Mouse (Mus musculus): ENCODE measurements around the gene Ifna16. TPM values are rescaled to one million over a fixed set of nuclear protein-coding genes. Genes with fewer than 3 reads are reported as not detected.

Gene Ifna16
- polyA plus RNA-seq (2016; fragmentation: Nextera tagmentation; extraction: Ambion mirVana) = not detected in 2 replicates

GRCm38 (mm10) chr4:88676824-88677223, at the start of gene Ifna16:
Ifna16 (minus strand) TSS chr4:88676924.
- Histone ChIP-seq H3K4me3 (no peak within 1 kb of the TSS), H3K9me3 (no peaks in the 10 kb centered on the region), H3K4me1 (replicated peaks) (no peaks in the 10 kb centered on the region), H3K36me3 (no peaks in the 10 kb centered on the region), H3K27me3 (ENCODE audit: insufficient read depth, poor library complexity, severe bottlenecking) (no peaks in the 10 kb centered on the region), H3K27ac (no peak within 1 kb of the TSS)
- DNase-seq (ENCODE audit: low spot score) = no peak
- 79% methylated on average over 1 of the region's 1 CpGs for WGBS

- peaks cover 25% of the 10 kb centered on the region for H3K36me3 ChIP-seq
- no peak for DNase-seq (ENCODE audit: low spot score)
Measured at GRCm38 (mm10) chr4:88723497-88724090, 46.9 kb upstream of the Ifna16 start.

DNA sequence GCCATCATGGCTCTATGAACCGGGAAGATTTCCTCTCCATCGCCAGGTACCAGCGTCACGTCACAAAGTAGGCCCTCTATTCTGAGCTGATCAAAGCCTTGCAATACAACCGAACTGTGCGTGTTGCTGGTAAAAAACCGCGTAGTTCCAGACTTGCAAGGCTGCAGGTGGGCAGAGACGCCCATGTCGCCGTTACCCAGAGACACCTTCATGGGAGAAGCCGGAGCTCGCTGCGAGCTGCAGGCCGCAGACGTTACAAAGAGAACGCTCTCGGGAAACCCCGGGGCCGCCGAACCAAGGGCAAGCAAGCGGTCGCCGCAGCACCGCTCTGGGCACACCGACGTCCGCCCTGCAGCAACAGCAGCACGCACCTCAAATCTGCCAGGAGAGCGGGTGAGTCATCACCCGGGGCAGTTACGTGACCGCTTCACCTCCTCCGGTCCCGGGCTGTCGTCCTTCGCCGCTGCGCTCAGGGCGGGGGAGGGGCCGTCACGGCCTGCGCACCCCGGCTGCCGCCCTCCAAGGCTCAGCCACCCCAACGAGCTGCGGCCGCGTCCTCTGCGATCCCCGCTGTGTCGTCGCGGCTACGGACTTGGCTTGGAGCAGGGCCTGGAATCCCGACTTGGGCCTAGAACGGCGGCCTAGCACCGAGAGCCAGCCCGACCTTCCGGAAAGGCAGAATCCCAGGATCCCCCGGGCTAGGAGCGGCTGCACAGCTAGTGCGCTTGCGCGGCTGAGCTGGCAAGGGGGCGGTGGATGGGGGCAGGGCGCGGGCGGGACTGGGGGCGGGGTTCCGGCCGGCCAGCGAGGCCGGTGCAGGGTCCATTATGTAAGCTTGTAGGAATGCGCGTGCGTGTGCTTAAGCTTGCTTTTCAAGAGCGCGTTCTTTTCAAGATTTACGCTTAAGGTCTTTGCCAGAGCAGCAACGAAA, 45.3 kb upstream of the Ifna16 start, which contains the start of the genes Gm26566 and Klhl9:
Gene Gm26566 (plus strand): TSS at position 15 of the 931 bp plus-strand sequence.
Gene Klhl9 (minus strand): TSS at position 675 of the 931 bp plus-strand sequence.
- Histone ChIP-seq H3K4me3 (peak within 1 kb of the TSS; percentile 95), H3K27ac (peak within 1 kb of the TSS; percentile 99), H3K4me1 (replicated peaks) (peaks cover 37% of the 10 kb centered on the region), H3K9me3 (no peaks in the 10 kb centered on the region), H3K27me3 (ENCODE audit: insufficient read depth, poor library complexity, severe bottlenecking) (no peaks in the 10 kb centered on the region), H3K36me3 (peaks cover 40% of the 10 kb centered on the region)
- WGBS = under 1% methylated on average over 82 of the region's 82 CpGs
- DNase-seq (ENCODE audit: low spot score) = peak; percentile 96

More at GRCm38 (mm10) chr4:88723497-88724090, 46.9 kb upstream of the Ifna16 start:
- H3K4me1 ChIP-seq (replicated peaks) = peaks cover 29% of the 10 kb centered on the region
- no peaks in the 10 kb centered on the region for H3K9me3 ChIP-seq
- no peaks in the 10 kb centered on the region for H3K27me3 ChIP-seq (ENCODE audit: insufficient read depth, poor library complexity, severe bottlenecking)
- WGBS = 65% methylated on average over 8 of the region's 8 CpGs
- H3K4me3 ChIP-seq = no peak overlapping the region
- no peak overlapping the region for H3K27ac ChIP-seq

- peak overlapping the region; percentile 95 for H3K4me3 ChIP-seq
- no peak overlapping the region for H3K27ac ChIP-seq
- no peaks in the 10 kb centered on the region for H3K27me3 ChIP-seq (ENCODE audit: insufficient read depth, poor library complexity, severe bottlenecking)
- 85% methylated on average over 1 of the region's 1 CpGs for WGBS
- no peaks in the 10 kb centered on the region for H3K9me3 ChIP-seq
- peaks cover 37% of the 10 kb centered on the region for H3K4me1 ChIP-seq (replicated peaks)
- peaks cover 73% of the 10 kb centered on the region for H3K36me3 ChIP-seq
- no peak for DNase-seq (ENCODE audit: low spot score)
Measured at GRCm38 (mm10) chr4:88718715-88719114, 42.0 kb upstream of the Ifna16 start.

- H3K4me1 ChIP-seq (replicated peaks) = peaks cover 22% of the 10 kb centered on the region
- no peak for DNase-seq (ENCODE audit: low spot score)
- H3K4me3 ChIP-seq = no peak overlapping the region
- H3K27ac ChIP-seq = no peak overlapping the region
- no peaks in the 10 kb centered on the region for H3K9me3 ChIP-seq
- no peaks in the 10 kb centered on the region for H3K27me3 ChIP-seq (ENCODE audit: insufficient read depth, poor library complexity, severe bottlenecking)
- peaks cover 73% of the 10 kb centered on the region for H3K36me3 ChIP-seq
Measured at GRCm38 (mm10) chr4:88715059-88715458, 38.3 kb upstream of the Ifna16 start.

DNA sequence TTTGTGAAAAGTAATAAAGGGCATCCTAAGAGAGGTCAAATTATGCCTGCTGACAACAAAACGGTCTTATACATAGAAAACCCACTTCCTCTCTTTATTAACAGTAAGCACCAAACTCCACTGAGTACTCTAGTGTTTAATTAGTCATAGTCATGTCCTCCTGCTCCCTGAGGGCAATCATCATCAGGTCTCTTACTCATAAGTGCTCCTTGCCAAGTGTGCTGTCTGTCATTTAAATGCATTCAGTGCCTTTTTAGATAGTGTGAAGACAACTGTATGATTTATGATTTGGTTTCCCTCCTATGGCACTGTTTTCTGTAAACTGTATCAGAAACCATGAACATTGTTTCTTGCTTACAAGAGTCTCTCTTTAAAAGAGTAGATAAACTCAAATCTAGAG, 37.6 kb upstream of the Ifna16 start:
- no peaks in the 10 kb centered on the region for H3K9me3 ChIP-seq
- H3K4me1 ChIP-seq (replicated peaks) = peaks cover 14% of the 10 kb centered on the region
- H3K27me3 ChIP-seq (ENCODE audit: insufficient read depth, poor library complexity, severe bottlenecking) = no peaks in the 10 kb centered on the region
- no peak overlapping the region for H3K27ac ChIP-seq
- no peak overlapping the region for H3K4me3 ChIP-seq
- no peak for DNase-seq (ENCODE audit: low spot score)
- H3K36me3 ChIP-seq = peaks cover 65% of the 10 kb centered on the region
- 94% methylated on average over 1 of the region's 1 CpGs for WGBS

DNA sequence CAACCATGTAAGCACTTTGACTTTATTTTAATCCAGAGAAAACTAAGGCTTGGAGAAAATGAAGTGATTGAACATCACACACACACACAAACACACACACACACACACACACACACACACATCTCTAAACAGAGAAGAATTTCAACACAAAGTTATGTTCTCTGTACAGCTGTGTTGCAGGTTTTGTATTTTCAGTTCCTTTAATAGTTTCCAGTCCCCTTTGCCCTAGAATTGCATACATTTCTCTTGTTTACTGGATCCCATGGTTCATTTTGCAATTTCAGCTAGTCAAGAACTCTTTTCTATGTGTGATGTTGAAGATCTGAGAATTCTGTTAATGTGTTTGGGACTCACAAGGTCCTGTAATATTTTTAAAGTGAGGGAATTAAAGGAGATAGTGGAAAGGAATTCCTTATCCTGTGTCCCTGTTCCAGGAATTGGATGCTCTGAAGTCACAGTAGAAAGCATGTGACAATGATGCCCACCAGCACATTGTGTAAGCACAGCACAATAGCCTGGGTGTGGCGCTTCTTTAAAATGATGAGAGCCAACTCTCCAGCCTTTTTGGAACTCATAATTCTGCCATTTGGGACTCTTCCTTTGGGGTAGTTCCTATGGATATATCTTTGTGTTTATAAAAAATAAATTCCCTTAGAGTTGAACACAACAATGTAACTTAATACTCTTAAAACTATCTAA, 30.6 kb upstream of the Ifna16 start:
- Histone ChIP-seq H3K27ac (no peak overlapping the region), H3K36me3 (no peaks in the 10 kb centered on the region), H3K4me3 (no peak overlapping the region), H3K9me3 (no peaks in the 10 kb centered on the region), H3K27me3 (ENCODE audit: insufficient read depth, poor library complexity, severe bottlenecking) (no peaks in the 10 kb centered on the region), H3K4me1 (replicated peaks) (no peaks in the 10 kb centered on the region)
- no peak for DNase-seq (ENCODE audit: low spot score)
- WGBS = 92% methylated on average over 1 of the region's 1 CpGs

DNA sequence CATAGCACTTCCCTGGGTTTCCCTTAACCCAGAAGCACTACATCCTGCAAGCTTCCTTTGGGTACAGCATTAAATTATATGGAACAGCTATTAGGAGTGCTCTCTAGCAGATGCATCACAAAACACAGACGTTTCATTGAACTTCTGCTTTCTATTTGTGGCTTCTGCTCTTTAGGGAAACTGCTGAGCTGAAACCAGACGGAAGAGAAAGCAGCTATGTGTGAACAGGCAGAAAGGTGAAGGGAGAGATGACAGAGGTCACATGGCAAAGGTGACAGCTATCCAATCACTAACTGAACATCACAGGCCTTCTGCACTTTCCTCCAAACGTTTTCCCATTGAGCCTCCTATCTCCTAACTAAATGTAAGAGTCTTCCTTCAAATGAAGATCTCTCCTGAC, 29.2 kb upstream of the Ifna16 start:
- H3K4me3 ChIP-seq = no peak overlapping the region

GRCm38 (mm10) chr4:88699301-88699700, 22.6 kb upstream of the Ifna16 start:
- Histone ChIP-seq H3K27ac (no peak overlapping the region), H3K4me1 (replicated peaks) (no peaks in the 10 kb centered on the region), H3K36me3 (no peaks in the 10 kb centered on the region), H3K4me3 (no peak overlapping the region), H3K27me3 (ENCODE audit: insufficient read depth, poor library complexity, severe bottlenecking) (no peaks in the 10 kb centered on the region), H3K9me3 (no peaks in the 10 kb centered on the region)
- WGBS = 97% methylated on average over 1 of the region's 1 CpGs
- no peak for DNase-seq (ENCODE audit: low spot score)

More for the DNA sequence above, 29.2 kb upstream of the Ifna16 start:
- no peak for DNase-seq (ENCODE audit: low spot score)
- Histone ChIP-seq H3K9me3 (no peaks in the 10 kb centered on the region), H3K27ac (no peak overlapping the region), H3K4me1 (replicated peaks) (no peaks in the 10 kb centered on the region), H3K36me3 (no peaks in the 10 kb centered on the region), H3K27me3 (ENCODE audit: insufficient read depth, poor library complexity, severe bottlenecking) (no peaks in the 10 kb centered on the region)
- WGBS = 44% methylated on average over 3 of the region's 3 CpGs

DNA sequence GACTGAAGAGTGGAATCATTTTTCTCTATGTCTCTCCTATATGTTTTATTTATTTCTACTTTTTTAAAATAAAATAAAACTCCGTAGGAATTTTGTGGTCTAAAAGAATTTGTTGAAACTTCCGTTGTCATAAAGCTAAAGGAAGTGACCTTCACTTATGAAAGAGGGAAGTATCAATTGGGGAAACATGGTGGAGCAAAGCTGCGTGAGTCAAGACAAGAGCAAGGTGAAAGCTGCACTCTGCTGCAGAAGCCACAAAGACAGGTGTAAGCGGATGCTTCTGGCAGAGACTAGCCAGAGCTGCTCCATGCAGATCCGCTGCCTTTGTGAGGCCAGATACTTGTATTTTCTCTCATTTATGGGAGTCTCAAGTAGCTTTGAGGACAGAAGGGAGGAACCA, 22.1 kb upstream of the Ifna16 start:
- Histone ChIP-seq H3K4me1 (replicated peaks) (no peaks in the 10 kb centered on the region), H3K27me3 (ENCODE audit: insufficient read depth, poor library complexity, severe bottlenecking) (no peaks in the 10 kb centered on the region), H3K9me3 (no peaks in the 10 kb centered on the region), H3K27ac (no peak overlapping the region), H3K4me3 (no peak overlapping the region), H3K36me3 (no peaks in the 10 kb centered on the region)
- no peak for DNase-seq (ENCODE audit: low spot score)
- 87% methylated on average over 5 of the region's 5 CpGs for WGBS

DNA sequence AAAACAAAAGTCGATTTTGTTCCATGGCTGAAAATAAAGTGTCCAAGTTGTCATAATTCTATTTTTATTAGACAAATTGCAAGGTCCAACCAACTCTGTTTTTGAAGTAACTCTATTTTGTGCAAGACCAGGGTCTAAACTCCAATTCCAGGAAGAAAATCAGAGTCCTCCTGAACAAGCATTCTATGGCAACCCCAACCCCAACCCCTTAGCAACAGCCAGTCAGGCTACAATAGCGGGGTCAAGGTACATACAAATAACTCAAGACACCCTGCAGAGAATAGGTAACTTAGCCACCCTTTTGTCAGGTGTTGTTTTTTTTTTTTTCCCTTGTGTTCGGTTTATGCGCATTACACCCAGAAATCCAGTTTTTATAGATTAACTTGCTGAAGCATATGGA, 21.0 kb upstream of the Ifna16 start:
- H3K4me3 ChIP-seq = no peak overlapping the region
- WGBS = 80% methylated on average over 4 of the region's 4 CpGs
- H3K36me3 ChIP-seq = no peaks in the 10 kb centered on the region
- H3K27me3 ChIP-seq (ENCODE audit: insufficient read depth, poor library complexity, severe bottlenecking) = no peaks in the 10 kb centered on the region
- no peak overlapping the region for H3K27ac ChIP-seq
- H3K9me3 ChIP-seq = no peaks in the 10 kb centered on the region
- no peak for DNase-seq (ENCODE audit: low spot score)
- no peaks in the 10 kb centered on the region for H3K4me1 ChIP-seq (replicated peaks)

- Histone ChIP-seq H3K27ac (no peak overlapping the region), H3K9me3 (no peaks in the 10 kb centered on the region), H3K4me1 (replicated peaks) (no peaks in the 10 kb centered on the region), H3K4me3 (no peak overlapping the region), H3K36me3 (no peaks in the 10 kb centered on the region), H3K27me3 (ENCODE audit: insufficient read depth, poor library complexity, severe bottlenecking) (no peaks in the 10 kb centered on the region)
- no peak for DNase-seq (ENCODE audit: low spot score)
- WGBS = 66% methylated on average over 6 of the region's 6 CpGs
Measured at GRCm38 (mm10) chr4:88697108-88697507, 20.4 kb upstream of the Ifna16 start.

All from hindbrain, embryonic 10.5 days (tissue).